Mouse (Mus musculus) lung, adult 2 months (tissue): ENCODE results near the gene Blvra.

Experiments used
- CTCF ChIP-seq: fragments of 200-500 bp; IDR thresholded peaks from 2 replicates; pipeline ENCODE4 v1.5.1; 2011; ENCODE audit warnings: mild to moderate bottlenecking, low read length, control low read depth; ENCODE audit not compliant: insufficient read depth
- POLR2A ChIP-seq: fragments of 200-500 bp; IDR thresholded peaks from 2 replicates; pipeline ENCODE4 v1.6.1; 2011; ENCODE audit warnings: low read depth, mild to moderate bottlenecking, control low read depth, low read length, borderline replicate concordance; ENCODE audit errors: extremely low read depth

GRCm38 (mm10) chr2:127145699-127146098 is 75.2 kb downstream of the Blvra start:
- TF ChIP-seq CTCF, result no peak
- TF ChIP-seq POLR2A, result no peak
